Mouse (Mus musculus) liver (tissue): ENCODE results near the gene Cadm4.

Experiments
- DNase-seq: peaks from one replicate; pipeline ENCODE4 v3.0.0-alpha.2; 2020; ENCODE audit warnings: mixed read lengths

Cadm4 gene

GRCm38 (mm10) chr7:24481474-24482207, at the start of gene Cadm4:
Gene Cadm4 (plus strand): TSS chr7:24482023.
- DNase-seq, result peak; percentile 84

GRCm38 (mm10) chr7:24435305-24435704, 46.5 kb upstream of the Cadm4 start:
- no peak for DNase-seq

GRCm38 (mm10) chr7:24437981-24438380, 43.8 kb upstream of the Cadm4 start:
- no peak for DNase-seq

- DNase-seq, result no peak
Observed at GRCm38 (mm10) chr7:24439191-24439590, 42.6 kb upstream of the Cadm4 start.

- no peak for DNase-seq
Observed at GRCm38 (mm10) chr7:24439891-24440290, 41.9 kb upstream of the Cadm4 start.

GRCm38 (mm10) chr7:24441785-24442184, 40.0 kb upstream of the Cadm4 start:
- peak; percentile 71 for DNase-seq

GRCm38 (mm10) chr7:24442313-24442712, 39.5 kb upstream of the Cadm4 start:
- DNase-seq, result no peak

GRCm38 (mm10) chr7:24445266-24445926, 36.4 kb upstream of the Cadm4 start:
- no peak for DNase-seq

GRCm38 (mm10) chr7:24446697-24447340, 35.0 kb upstream of the Cadm4 start:
- DNase-seq, result no peak

- DNase-seq, result peak; percentile 40
Observed at GRCm38 (mm10) chr7:24448782-24449517, 32.9 kb upstream of the Cadm4 start.

GRCm38 (mm10) chr7:24450585-24451017, 31.2 kb upstream of the Cadm4 start:
- peak; percentile 51 for DNase-seq

GRCm38 (mm10) chr7:24451855-24452311, 29.9 kb upstream of the Cadm4 start, which contains the start of gene Irgc1:
Gene Irgc1 (minus strand): TSS chr7:24452297.
- DNase-seq, result no peak

GRCm38 (mm10) chr7:24454199-24454598, 27.6 kb upstream of the Cadm4 start:
- no peak for DNase-seq

GRCm38 (mm10) chr7:24455726-24456125, 26.1 kb upstream of the Cadm4 start:
- no peak for DNase-seq

GRCm38 (mm10) chr7:24457726-24458370, 24.0 kb upstream of the Cadm4 start:
- no peak for DNase-seq

- no peak for DNase-seq
Observed at GRCm38 (mm10) chr7:24459440-24459839, 22.4 kb upstream of the Cadm4 start.

GRCm38 (mm10) chr7:24459843-24460242, 22.0 kb upstream of the Cadm4 start:
- DNase-seq, result no peak

- no peak for DNase-seq
Observed at GRCm38 (mm10) chr7:24461376-24462051, 20.3 kb upstream of the Cadm4 start.

- peak; percentile 16 for DNase-seq
Observed at GRCm38 (mm10) chr7:24462388-24463319, 19.2 kb upstream of the Cadm4 start, which contains the start of gene Plaur. Gene Plaur (plus strand): TSS chr7:24462484.

GRCm38 (mm10) chr7:24466835-24467234, 15.0 kb upstream of the Cadm4 start:
- no peak for DNase-seq
